Mouse (Mus musculus) spleen, adult 2 months (tissue): ENCODE results near the gene Mslnl.

ENCODE experiments used
- CTCF ChIP-seq: fragments of 200-500 bp; IDR thresholded peaks from 2 replicates; pipeline ENCODE4 v1.5.1; 2011; ENCODE audit warnings: mild to moderate bottlenecking, inconsistent platforms; ENCODE audit not compliant: insufficient read depth, insufficient read length, insufficient replicate concordance; ENCODE audit errors: extremely low read depth
- POLR2A ChIP-seq: fragments of 200-500 bp; IDR thresholded peaks from 2 replicates; pipeline ENCODE4 v1.6.1; 2011; ENCODE audit warnings: low read depth, low read length, inconsistent platforms

DNA sequence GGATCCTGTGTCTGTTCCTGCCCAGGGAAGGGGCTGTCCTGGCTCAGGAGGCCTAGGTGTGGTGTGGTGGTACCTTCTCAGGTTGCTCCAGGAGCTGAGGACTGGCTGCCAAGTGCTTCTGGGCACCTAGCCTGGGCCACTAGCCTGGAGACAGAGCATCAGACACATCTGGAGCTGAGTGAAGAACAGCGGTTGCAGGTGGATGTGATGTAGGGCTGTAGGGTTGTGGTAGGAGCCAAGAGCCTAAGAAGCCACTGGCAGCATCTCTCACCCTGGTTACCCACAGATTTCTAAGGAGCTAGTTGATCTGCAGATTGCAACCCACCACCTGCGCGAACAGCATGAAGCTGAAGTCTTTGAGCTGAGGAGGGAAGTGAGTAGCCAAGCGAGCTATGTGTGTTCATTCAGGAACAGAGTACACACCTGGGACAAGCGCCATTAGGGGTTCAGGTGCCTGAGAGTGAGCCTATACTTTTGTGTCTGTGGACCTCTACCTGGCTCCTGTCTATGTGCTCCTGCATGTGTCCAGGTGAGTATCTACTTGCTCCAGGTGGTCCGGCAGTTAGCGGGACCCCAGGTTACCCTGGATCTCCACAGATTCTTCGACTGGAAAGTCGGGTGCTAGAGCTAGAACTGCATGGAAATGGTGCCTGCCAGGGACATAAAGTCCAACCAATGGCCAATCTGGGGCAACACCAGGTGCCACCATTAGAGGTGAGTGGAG lies 51.1 kb downstream of the Mslnl start:
- TF ChIP-seq CTCF (no peak), POLR2A (no peak)
